Mouse (Mus musculus) cerebellum, postnatal 14 days (tissue): ENCODE measurements at regions not wholly inside any gene's neighbourhood (a gene's known extent, or its start where the extent isn't known, plus 50 kb on each side); places are given as distances from the start of the nearest gene placed in this dataset.
"Not testable (repeated sequence)": the region's sequence is repeated elsewhere in the genome, so short reads cannot be mapped to it uniquely, and the experiment has no call there.

ENCODE experiments used
- DNase-seq, 2 experiments: peaks; one replicate each; pipeline ENCODE4 v3.0.0; 2021; ENCODE audit warnings: mixed read lengths in 2 of 2

- no peak for DNase-seq
These were observed 233.9 kb upstream of the Gm11146 start for GRCm38 (mm10) chr16:77835767-77836166.

DNA sequence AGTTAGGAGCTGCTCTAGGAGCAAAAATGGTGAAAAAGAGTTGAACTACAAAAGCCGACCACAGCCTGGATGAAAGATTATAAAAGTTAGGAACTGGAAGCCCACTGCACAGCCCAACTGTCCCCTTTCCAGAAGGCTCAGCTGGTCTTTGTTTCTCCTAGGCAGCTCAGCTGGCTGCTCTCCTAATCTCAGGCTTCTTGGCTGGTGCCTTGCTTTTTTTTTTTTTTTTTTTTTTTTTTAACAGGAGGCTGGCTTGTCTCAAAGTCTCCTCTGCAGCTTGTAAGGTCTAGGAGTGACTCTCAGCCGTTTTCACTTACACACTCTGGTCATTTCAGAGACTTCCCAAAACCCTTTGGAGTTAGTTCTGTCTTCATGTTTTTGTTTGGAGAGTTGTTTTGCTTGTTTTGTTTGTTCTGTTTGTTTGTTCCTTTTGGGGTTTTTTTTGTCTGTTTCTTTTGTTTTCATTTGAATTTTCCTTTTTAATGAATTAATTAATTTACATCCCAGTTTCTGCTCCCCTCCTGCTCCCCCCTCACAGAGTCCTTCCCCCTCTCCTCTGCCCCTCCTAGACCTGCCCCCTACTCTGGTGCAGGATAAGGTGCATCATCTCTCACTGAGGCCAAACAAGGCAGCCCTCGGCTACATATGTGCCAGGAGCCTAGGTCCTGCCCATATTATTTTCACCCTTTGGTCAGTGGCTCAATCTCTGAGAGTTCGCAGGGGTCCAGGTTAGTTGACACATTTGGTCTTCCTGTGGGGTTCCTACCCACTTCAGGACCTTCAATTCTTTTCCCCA lies 225.6 kb upstream of the Gm11146 start:
- DNase-seq: peak; percentile 54 to 56

DNA sequence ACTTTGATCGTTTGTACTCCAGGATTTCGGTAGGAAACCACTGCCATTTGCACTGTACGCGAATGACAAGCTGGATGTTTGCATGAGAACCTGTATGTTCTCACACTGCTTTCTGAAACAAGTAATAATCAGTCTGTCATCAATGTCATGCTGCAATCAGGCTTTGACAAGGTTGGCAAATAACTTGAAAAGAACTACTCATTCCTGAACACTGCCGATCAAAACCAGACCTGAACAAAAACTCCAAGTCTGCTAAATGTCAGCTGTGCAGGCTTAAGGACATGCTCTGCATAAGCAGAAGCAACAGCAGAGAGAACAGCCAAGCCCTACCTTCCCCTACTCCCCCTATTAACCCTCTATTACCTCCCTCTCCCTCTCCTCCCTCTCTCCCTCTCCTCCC lies 197.8 kb upstream of the Gm11146 start:
- no peak for DNase-seq

DNA sequence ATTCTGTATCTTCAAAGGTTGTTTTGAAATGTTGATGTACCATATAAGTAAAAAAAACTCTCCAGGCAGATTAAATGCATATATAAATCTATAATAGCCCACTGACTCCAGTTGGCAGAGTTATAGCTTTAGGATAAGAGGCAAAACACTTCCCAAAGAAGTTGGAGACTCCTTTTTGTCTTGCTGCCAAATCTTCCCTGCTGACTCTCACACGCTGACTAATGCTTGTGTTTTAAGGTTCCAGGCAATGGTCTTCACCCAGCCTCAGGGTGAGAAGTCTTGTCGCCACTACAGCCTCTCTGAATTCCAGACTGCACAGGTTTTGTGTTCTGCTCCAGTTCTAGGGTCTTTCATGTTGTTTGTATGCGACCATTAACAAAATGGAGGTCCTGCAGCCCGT lies 195.0 kb upstream of the Gm11146 start:
- no peak for DNase-seq

- peak in 1 of 2 experiments; percentile 6 for DNase-seq
These were observed 187.8 kb upstream of the Gm11146 start for GRCm38 (mm10) chr16:77789652-77790051.

- peak in 1 of 2 experiments; percentile 4 for DNase-seq
These were observed 187.3 kb upstream of the Gm11146 start for GRCm38 (mm10) chr16:77789206-77789605.

DNA sequence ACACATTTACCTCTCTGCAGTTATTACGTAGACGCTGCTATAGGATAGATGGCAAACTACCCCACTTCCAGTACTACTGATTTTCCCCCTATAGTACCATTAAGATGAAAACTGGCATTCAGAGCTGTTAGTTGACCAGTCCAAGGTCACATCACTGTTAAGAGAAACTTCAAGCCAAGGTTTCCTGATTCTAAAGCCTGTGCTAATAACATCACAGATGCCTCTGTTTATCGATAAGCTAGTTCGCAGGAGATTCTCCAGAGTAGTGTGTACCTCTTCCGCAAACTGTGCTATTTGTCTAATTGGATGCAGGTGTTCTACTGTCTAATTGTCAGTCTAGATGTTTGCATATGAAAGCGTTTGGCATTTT lies 186.9 kb upstream of the Gm11146 start:
- peak in 1 of 2 experiments; percentile 5 for DNase-seq

DNA sequence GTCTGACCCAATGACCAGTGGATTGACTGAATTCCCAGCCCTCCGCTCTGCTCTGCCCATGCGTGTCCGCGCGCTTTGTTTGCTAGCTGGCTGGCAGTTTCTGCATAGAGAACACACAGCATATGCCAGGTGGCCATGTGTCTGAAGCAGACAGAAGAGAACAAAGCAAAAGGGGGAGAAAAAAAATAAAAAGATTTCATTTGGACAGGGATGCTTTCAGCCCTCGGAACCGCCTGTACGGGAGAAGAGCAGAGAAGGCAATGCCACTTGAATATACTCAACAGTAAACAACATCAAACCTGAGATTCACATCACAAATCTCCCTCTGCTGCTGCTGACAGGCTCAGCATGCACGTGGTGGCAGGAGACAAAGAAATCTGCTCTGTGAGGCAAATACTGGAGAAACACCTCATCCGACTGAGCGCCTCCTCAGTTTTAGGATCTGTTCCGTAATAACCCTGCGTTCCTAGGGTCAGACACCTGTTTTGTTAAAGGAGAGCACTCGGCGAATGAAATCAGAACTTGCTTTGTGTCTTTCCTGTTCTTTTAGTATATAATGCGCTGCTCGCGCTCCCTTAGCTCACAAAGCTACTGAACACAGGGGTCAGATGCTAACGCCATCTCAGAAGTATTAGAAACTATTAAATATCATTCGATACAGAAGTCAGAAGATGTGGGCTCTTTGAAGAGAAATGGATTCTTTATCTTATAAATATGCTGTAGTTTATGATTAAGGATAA lies 186.3 kb upstream of the Gm11146 start:
- DNase-seq: peak; percentile 70 to 77

- no peak for DNase-seq
These were observed 185.1 kb upstream of the Gm11146 start for GRCm38 (mm10) chr16:77787025-77787424.

DNA sequence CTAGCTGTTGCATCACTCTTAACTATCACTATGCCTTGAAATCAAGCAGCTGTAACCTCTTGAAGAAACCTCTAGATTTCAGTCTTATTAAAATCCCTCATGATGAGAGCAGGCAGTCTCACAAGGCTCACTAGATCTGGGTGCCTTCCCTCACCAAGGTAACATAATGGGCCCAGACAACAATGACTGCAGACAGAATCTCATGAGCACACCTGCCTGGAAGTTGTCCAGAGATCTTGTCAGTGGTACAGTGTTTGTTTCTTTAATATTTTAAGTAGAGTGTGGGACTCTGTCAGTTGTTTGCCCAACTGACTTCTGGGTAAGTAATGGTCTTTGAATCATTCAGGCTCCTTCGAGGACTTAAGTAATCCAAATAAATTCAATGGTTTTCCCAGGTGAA lies 177.1 kb upstream of the Gm11146 start:
- DNase-seq: no peak

GRCm38 (mm10) chr16:77772075-77772474 lies 170.2 kb upstream of the Gm11146 start:
- no peak for DNase-seq

DNA sequence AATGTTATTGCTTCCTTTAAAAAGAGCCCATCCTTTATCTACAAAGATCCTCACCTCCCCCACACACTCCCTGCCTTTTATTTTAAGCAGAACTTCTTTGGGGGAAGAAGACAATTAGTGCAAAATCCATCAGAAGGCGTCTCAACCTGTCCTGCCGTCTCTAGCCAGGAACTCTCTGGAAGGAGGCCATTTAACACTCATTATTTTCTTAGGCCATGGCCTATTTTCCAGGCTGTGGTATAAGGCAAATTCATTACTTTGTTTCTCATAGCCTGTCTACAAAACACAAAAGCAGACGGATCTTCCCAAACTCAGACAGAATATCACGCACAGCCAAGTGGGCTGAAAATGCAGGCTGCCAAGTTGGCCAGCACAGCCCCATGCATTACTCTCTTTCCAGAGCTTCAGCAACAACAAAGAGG lies 159.0 kb upstream of the Gm11146 start:
- peak; percentile 20 to 45 for DNase-seq

DNA sequence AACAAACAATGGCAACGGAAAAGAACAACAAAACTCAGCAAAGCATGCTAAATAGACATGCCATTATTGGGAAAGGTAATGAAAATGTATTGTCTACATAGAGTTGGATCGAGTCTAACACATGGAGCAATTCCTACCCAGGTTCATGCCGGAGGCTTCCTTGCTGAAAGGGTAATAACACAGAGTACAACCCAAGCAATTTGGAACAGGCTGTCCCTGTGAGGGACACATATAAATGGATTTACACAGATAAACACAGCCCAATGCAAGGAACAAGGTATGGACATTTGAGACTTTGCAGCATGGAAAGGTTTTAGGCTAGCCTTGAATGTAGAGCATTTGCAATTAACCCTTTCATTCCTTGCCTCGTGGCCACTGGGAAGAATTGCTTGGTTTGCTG lies 158.6 kb upstream of the Gm11146 start:
- DNase-seq: peak in 1 of 2 experiments; percentile 33

DNA sequence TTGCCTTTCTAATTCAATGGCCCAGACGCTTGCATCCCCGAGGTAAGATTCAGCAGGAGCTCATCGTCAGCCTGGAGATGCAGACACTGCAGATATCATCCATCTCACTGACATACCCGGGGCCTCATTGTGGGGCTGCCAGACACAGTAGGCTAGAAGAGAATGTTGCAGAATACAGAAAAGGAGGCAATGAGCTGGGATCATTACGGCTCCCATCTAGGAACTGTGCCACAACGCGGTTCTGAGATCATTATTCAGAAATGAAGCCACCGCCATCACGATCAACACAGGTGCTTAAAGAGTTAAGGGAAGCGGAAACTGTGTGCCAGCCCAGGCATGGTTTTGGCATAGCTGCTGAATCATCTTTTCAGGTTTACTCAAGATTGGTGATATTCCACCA lies 158.1 kb upstream of the Gm11146 start:
- DNase-seq: peak; percentile 65 to 67

- DNase-seq: no peak
These were observed 153.0 kb upstream of the Gm11146 start for GRCm38 (mm10) chr16:77754882-77755281.

DNA sequence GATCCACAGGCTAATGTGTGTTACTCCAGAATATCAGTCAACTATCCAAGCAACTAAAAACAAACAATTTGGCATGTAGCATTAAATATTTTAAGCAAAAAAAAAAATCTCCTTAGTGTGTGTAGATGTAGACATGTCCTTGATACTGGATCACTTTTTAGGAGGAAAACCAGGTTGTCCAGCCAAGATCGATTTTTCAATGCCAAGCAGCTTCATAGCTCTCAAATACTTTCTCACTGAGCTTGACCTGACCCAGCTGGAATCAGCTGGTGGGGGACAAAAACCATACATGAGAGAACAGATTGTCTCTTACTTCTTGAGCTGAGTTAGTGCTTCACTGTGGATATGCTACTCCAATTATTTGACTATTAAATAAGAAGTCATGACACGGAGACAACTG lies 147.6 kb upstream of the Gm11146 start:
- DNase-seq: no peak

DNA sequence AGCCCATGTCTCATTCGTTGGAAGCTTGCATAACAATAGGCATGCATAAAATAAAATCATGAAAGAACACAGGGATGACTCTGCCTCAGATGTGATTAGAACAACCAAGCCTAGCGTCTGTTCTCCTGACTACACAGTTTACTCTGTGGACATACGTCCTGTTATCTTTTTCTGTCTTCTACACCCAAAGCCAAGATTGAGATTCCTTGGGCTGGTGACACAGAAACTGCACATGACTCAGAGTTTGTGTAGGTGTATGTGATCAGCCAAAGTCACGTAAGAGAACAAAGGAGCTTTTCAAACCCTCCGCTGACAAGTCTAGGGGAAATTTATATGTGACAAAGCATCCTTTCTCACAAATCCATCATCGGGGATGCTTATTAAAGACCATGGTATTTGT lies 141.9 kb upstream of the Gm11146 start:
- no peak for DNase-seq

DNA sequence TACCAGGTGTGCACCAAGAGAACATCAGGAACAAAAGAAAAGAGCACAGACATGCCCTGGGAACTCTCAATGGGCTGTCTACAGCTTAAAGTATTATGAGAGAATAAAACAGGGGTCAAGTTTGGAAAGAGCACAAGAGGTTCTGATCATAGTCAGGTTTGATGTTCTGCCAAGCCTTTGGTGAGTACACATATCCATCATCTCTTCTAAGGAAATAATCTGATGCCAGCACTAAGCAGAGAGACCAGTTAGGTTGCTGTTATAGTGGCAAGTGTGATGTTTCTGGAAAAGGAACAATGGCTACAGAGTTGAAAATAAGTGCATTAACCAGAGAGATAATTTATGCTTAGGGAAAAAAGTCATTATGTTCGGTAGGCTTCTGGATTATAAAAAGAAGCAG lies 136.9 kb upstream of the Gm11146 start:
- no peak for DNase-seq

GRCm38 (mm10) chr16:77719377-77719776 lies 117.5 kb upstream of the Gm11146 start:
- DNase-seq: no peak

- not testable (repeated sequence) for DNase-seq
These were observed 115.9 kb upstream of the Gm11146 start for GRCm38 (mm10) chr16:77717766-77718165.

DNA sequence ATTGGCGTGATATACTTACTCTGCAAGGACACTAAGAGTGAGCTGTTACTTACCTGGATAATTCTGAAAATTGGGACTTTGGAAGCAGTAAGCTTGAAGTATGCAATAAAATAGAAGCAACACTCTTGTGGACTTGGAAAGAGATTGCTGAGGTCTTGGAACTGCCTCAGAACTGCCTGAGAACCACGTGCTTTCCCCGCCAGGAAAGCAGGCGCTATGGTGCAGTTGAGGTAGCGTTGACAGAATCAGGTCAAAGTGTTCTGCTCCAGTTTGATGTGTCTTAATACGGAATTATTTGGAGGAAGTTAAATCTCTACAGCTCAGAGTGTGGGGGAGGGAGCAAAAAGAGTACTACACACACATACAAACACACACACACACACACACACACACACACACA lies 102.8 kb upstream of the Gm11146 start:
- DNase-seq: peak in 1 of 2 experiments; percentile 6

GRCm38 (mm10) chr16:77695443-77695842 lies 93.5 kb upstream of the Gm11146 start:
- no peak for DNase-seq

GRCm38 (mm10) chr16:77687056-77687839 lies 85.4 kb upstream of the Gm11146 start:
- DNase-seq: no peak
